Mouse (Mus musculus) hindbrain, embryonic 14.5 days (tissue): Measurements from ENCODE around the gene Psip1. TPM values are rescaled to one million over a fixed set of nuclear protein-coding genes. Genes with fewer than 3 reads are reported as not detected.
A peak's percentile ranks its signal among the peaks of the same experiment; 100 is the strongest.
"Not testable (repeated sequence)": the region's sequence is repeated elsewhere in the genome, so short reads cannot be mapped to it uniquely, and the experiment has no call there.

Experiments
- ATAC-seq: fragments of 200-750 bp; cut with Nextera tagmentation; 2 replicates; pipeline ENCODE4 v1.8.0; 2017; ENCODE audit warnings: moderate number of reproducible peaks, mild to moderate bottlenecking, moderate TSS enrichment, moderate library complexity; ENCODE audit not compliant: low FRiP score
- DNase-seq: peaks from one replicate; pipeline ENCODE4 v3.0.0-alpha.2; 2015; ENCODE audit warnings: low spot score
- H3K27ac ChIP-seq: fragments of 300-500 bp; sonication (generic); 2 replicates; pipeline ENCODE4 v1.5.1; 2014; ENCODE audit warnings: mild to moderate bottlenecking, moderate library complexity
- H3K27me3 ChIP-seq: fragments of 300-500 bp; sonication (generic); 2 replicates; pipeline ENCODE4 v1.6.1; 2014; ENCODE audit warnings: mild to moderate bottlenecking, low read length, mixed read lengths; ENCODE audit not compliant: control insufficient read depth, insufficient read depth
- H3K36me3 ChIP-seq: fragments of 300-500 bp; sonication (generic); replicated peaks from 2 replicates; pipeline ENCODE4 v1.6.1; 2014; ENCODE audit not compliant: control insufficient read depth, insufficient read depth
- H3K4me1 ChIP-seq: fragments of 300-500 bp; sonication (generic); replicated peaks from 2 replicates; pipeline ENCODE4 v1.6.1; 2014; ENCODE audit warnings: antibody characterized with exemption, low read length, mixed read lengths; ENCODE audit not compliant: control insufficient read depth, insufficient read depth
- H3K4me2 ChIP-seq: fragments of 300-500 bp; sonication (generic); replicated peaks from 2 replicates; pipeline ENCODE4 v1.6.1; 2014; ENCODE audit warnings: mild to moderate bottlenecking, moderate library complexity
- H3K4me3 ChIP-seq: fragments of 300-500 bp; sonication (generic); replicated peaks from 2 replicates; pipeline ENCODE4 v1.5.1; 2014; ENCODE audit warnings: mild to moderate bottlenecking, low read length
- H3K9ac ChIP-seq: fragments of 300-500 bp; sonication (generic); 2 replicates; pipeline ENCODE4 v1.6.1; 2014
- H3K9me3 ChIP-seq: fragments of 300-500 bp; sonication (generic); 2 replicates; pipeline ENCODE4 v1.6.1; 2016; ENCODE audit warnings: low read length; ENCODE audit not compliant: control insufficient read depth
- WGBS: fragments of 180-500 bp; shearing (Covaris S2); extraction: QIAGEN DNeasy Blood & Tissue Kit; methylation state at CpG from one replicate; pipeline ENCODE4 v1.1.7; 2014; 5-methylcytosine and 5-hydroxymethylcytosine counted together
- polyA plus RNA-seq: library from polyadenylated mRNA; unstranded; fragments of >200 nt; fragmentation: Nextera tagmentation; extraction: Ambion mirVana; gene quantifications from 2 replicates; pipeline ENCODE4 v1.2.1, GENCODE M21; 2014

Psip1 gene
- polyA plus RNA-seq, 1 experiment from 2014 or later = 308 TPM

DNA sequence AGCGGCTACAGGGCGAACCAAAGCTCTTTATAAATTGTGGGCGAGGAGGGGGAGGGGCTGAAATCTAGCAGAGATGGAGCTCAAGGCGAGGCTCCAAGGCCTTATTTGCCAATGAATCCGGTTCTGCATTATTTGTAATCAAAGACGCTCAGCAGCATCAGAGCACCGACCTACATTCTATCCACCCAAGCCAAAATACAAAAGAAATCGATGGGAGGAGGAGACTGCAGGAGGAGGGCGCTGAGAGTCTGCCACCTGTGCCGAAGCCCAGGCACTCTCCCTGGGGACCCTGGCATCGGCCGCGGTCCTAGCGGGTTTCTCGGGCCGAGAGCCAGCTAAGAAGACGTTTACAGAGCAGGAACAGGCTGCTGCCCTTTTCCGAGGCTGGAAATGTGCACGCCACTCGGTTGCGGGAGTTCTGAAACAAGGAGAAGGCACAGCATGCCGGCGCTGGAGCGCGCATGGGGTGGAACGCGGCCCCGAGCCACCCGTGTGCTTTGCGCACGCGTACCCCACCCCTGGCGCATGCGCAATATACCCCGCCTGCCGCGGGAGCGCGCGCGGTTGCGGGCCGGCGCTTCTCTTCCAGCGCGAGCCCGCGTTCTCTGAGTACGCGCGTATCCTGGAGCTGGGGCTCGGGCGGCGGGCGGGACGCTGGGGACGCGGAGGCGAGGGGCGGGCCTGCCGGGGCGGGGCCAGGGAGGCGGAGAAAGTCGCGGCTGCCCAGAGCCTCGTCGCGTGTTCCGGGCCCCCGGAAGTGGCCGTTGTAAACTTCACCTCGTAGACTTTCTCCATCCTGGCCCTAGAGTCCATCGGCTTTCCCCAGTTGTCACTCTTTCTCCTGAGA is 38.8 kb upstream of the Psip1 start, which contains the start of gene Ccdc171:
Gene Ccdc171, plus strand, starts transcription at position 703 of the 847 bp plus-strand sequence.
- Histone ChIP-seq H3K36me3 (no peaks in the 10 kb centered on the region), H3K27ac (peak within 1 kb of the TSS; percentile 99), H3K9ac (peak within 1 kb of the TSS; percentile 86), H3K4me3 (peak within 1 kb of the TSS; percentile 74), H3K4me2 (peak within 1 kb of the TSS; percentile 92), H3K4me1 (peaks cover 11% of the 10 kb centered on the region), H3K27me3 (no peaks in the 10 kb centered on the region), H3K9me3 (no peaks in the 10 kb centered on the region)
- WGBS = under 1% methylated on average over 65 of the region's 73 CpGs
- peak; percentile 96 for ATAC-seq
- peak; percentile 99 for DNase-seq

DNA sequence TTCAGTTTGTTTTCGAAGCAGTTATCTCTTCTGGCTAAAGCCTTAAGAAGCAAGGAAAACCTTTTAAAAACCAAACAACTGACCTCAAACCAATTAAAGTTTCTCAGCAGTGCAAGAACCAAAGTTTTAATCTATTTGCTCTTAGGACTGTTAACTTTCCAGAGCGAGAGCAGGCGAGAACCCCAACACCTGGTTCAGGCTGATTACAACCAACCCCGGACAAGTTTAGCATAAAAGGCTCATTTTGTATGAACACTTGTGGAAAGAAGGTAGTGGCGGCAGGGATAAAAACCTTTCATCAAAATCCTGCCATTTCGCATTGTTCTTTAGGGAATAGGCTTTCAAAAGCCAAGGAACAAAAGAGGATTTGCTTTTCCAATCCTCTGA is 38.2 kb upstream of the Psip1 start:
- peak; percentile 1; the same call in 1 of the 2 replicates for ATAC-seq
- H3K27ac ChIP-seq = peak overlapping the region; percentile 99
- no peaks in the 10 kb centered on the region for H3K36me3 ChIP-seq
- H3K27me3 ChIP-seq = no peaks in the 10 kb centered on the region
- peaks cover 11% of the 10 kb centered on the region for H3K4me1 ChIP-seq
- H3K9ac ChIP-seq = peak overlapping the region; percentile 86
- H3K4me3 ChIP-seq = peak overlapping the region; percentile 74
- WGBS = 8% methylated on average over 6 of the region's 6 CpGs
- H3K9me3 ChIP-seq = no peaks in the 10 kb centered on the region
- no peak for DNase-seq
- peak overlapping the region; percentile 92 for H3K4me2 ChIP-seq

DNA sequence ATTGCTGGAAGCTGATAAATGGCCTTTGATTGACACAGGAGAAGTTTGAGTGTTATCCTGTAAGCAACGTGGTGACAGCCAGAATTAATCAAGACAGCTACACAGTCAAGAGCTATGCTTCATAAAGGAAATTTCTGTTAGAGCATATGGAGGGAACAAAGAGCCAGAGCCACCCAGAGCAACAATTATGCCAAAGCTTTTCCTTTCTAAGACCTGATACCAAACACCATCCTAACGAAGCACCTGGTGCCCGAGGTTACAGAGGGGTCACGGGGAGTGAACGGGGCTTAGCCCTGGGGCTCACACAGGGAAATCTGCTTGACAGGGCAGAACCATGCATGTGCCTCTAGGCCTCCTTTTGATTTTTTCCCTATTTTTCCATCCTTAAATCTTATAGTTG is 35.8 kb upstream of the Psip1 start:
- DNase-seq = no peak
- Histone ChIP-seq H3K4me3 (no peak overlapping the region), H3K4me1 (peaks cover 11% of the 10 kb centered on the region), H3K27me3 (no peaks in the 10 kb centered on the region), H3K9me3 (no peaks in the 10 kb centered on the region), H3K36me3 (no peaks in the 10 kb centered on the region), H3K4me2 (no peak overlapping the region), H3K27ac (no peak overlapping the region), H3K9ac (no peak overlapping the region)
- 38% methylated on average over 5 of the region's 5 CpGs for WGBS
- no peak for ATAC-seq

DNA sequence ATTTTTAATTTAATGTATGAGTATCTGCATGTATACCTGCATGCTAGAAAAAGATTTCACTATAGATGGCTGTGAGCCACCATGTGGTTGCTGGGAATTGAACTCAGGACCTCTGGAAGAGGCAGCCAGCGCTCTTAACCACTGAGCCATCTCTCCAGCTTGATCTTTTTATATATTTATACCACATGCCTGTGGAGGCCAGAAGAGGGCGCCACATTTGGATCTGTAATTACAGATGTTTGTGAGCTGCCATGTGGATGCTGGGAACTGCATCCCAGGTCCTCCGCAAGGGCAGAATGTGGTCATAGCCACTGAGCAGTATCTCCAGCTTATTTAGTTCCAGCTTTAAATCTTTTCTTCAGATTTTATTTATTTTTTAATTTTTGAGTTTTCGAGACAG is 34.0 kb upstream of the Psip1 start:
- 87% methylated on average over 4 of the region's 4 CpGs for WGBS
- no peaks in the 10 kb centered on the region for H3K9me3 ChIP-seq
- H3K4me2 ChIP-seq = no peak overlapping the region
- no peak overlapping the region for H3K9ac ChIP-seq
- H3K36me3 ChIP-seq = no peaks in the 10 kb centered on the region
- DNase-seq = no peak
- no peak overlapping the region for H3K4me3 ChIP-seq
- no peak overlapping the region for H3K27ac ChIP-seq
- no peak for ATAC-seq
- peaks cover 11% of the 10 kb centered on the region for H3K4me1 ChIP-seq
- no peaks in the 10 kb centered on the region for H3K27me3 ChIP-seq

DNA sequence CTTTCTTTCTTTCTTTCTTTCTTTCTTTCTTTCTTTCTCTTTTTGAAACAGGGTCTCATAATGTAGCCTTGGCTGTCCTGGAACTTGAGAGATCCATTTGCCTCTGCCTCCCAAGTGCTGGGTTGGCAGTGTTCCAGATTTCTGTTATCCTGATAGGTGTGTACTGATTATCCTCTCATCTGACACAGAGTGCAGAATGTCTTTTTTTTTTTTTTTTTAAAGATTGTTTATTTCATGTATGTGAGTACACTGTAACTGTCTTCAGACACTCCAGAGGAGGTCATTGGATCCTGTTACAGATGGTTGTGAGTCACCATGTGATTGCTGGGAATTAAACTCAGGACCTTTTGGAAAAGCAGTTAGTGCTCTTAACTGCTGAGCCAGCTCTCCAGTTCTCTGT is 33.5 kb upstream of the Psip1 start:
- Histone ChIP-seq H3K9me3 (no peaks in the 10 kb centered on the region), H3K27ac (no peak overlapping the region), H3K9ac (no peak overlapping the region), H3K4me3 (no peak overlapping the region), H3K4me2 (no peak overlapping the region), H3K4me1 (peaks cover 11% of the 10 kb centered on the region), H3K36me3 (no peaks in the 10 kb centered on the region), H3K27me3 (no peaks in the 10 kb centered on the region)
- no peak for ATAC-seq
- no peak for DNase-seq

DNA sequence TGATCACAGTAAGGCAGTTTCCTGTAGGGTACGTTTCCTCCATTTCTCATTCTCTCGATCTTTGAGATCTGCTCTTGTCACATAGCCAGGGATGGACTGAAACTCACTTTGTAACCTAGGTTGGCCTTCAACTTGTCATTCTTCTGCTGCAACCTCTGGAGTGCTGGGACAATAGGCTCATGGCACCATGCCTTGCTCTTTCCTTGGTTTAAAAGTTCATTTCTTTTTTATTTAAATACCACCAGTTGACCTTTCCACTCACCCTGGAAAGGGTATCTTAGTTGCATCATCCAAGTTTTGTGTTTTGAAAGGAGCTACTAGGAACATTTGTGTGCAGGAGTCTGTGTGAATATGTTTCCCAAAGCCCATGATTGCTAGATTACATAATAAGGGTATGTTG is 32.9 kb upstream of the Psip1 start:
- Histone ChIP-seq H3K4me1 (peaks cover 8% of the 10 kb centered on the region), H3K9ac (no peak overlapping the region), H3K4me2 (no peak overlapping the region), H3K9me3 (no peaks in the 10 kb centered on the region), H3K27me3 (no peaks in the 10 kb centered on the region), H3K4me3 (no peak overlapping the region), H3K27ac (no peak overlapping the region), H3K36me3 (no peaks in the 10 kb centered on the region)
- 72% methylated on average over 2 of the region's 2 CpGs for WGBS
- no peak for ATAC-seq
- no peak for DNase-seq

DNA sequence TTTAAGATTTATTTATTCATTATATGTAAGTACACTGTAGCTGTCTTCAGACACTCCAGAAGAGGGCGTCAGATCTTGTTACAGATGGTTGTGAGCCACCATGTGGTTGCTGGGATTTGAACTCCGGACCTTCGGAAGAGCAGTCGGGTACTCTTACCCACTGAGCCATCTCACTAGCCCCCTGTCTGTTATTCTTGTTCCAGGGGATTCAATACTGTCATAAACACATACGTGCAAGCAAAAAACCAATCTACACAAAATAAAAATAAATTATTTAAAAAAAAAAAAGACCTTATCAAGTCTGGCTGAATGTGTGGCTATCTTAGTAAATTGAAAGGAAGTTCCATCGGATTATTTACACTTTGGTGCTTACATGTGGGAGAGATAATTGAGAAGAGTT is 29.9 kb upstream of the Psip1 start:
- not testable (repeated sequence) for H3K27me3 ChIP-seq, H3K9ac ChIP-seq, ATAC-seq, DNase-seq, H3K27ac ChIP-seq, H3K4me1 ChIP-seq, H3K4me3 ChIP-seq, H3K4me2 ChIP-seq, H3K9me3 ChIP-seq, H3K36me3 ChIP-seq
- WGBS = 94% methylated on average over 5 of the region's 6 CpGs

DNA sequence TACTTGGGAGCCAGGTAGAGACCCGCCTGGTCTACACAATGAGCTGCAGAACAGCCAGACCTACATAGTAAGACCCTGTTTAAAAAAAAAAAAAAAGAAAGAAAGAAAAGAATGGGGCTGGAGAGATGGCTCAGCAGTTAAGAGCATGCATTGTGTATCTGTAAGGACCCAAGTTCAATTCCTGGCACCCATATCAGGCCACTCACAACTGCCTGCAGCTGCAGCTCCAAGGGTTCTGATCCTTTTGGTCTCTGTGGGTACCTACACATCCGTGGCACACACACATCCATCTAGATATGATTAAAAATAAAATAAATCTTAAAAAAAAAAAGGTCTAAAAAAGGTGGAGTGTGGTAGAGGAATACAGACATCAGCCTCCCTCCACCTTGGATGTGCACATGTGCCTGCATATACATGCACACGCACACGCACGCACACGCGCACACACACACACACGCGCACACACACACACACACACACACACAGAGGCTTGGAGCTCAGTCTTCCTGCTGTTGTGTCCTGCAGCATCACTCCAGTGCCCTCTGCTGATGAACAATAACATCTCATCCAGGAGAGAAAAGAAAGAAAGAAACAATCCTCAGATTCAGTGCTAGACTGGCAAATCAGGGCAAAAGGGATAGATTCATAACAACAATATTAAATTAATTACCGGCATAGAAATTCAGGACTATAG is 28.9 kb upstream of the Psip1 start:
- no peaks in the 10 kb centered on the region for H3K27me3 ChIP-seq

DNA sequence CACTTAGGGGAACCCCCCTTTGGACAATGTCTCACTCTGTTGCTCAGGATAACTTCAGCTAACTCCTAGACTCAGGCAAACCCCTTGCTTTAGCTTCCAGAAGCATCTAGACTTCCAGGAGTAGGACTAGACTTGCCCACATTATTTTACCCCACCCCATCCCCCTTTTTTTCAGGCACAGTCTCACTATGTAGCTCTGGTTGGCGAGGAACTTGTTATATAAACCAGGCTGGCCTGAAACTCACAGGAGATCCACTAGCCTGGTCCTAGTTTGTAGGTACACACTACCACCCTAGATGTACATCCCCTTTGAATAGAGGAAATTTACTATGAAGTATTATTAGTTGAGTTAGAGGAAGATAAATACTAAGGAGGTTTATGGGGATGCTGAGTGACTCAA is 27.9 kb upstream of the Psip1 start:
- H3K36me3 ChIP-seq = no peaks in the 10 kb centered on the region
- no peak for DNase-seq
- no peaks in the 10 kb centered on the region for H3K9me3 ChIP-seq
- 89% methylated on average over 1 of the region's 1 CpGs for WGBS
- no peak for ATAC-seq
- no peak overlapping the region for H3K27ac ChIP-seq
- H3K9ac ChIP-seq = no peak overlapping the region
- H3K4me3 ChIP-seq = no peak overlapping the region
- H3K4me1 ChIP-seq = no peaks in the 10 kb centered on the region
- no peaks in the 10 kb centered on the region for H3K27me3 ChIP-seq
- H3K4me2 ChIP-seq = no peak overlapping the region

More for the DNA sequence above, 28.9 kb upstream of the Psip1 start:
- H3K4me2 ChIP-seq = no peak overlapping the region
- DNase-seq (peak; percentile 54), ATAC-seq (no peak)
- no peaks in the 10 kb centered on the region for H3K4me1 ChIP-seq
- 82% methylated on average over 10 of the region's 10 CpGs for WGBS
- no peak overlapping the region for H3K9ac ChIP-seq
- no peaks in the 10 kb centered on the region for H3K36me3 ChIP-seq
- no peaks in the 10 kb centered on the region for H3K9me3 ChIP-seq
- H3K4me3 ChIP-seq = no peak overlapping the region
- no peak overlapping the region for H3K27ac ChIP-seq
